Mouse (Mus musculus): Measurements from ENCODE around the gene Dennd5b.

Dennd5b gene

DNA sequence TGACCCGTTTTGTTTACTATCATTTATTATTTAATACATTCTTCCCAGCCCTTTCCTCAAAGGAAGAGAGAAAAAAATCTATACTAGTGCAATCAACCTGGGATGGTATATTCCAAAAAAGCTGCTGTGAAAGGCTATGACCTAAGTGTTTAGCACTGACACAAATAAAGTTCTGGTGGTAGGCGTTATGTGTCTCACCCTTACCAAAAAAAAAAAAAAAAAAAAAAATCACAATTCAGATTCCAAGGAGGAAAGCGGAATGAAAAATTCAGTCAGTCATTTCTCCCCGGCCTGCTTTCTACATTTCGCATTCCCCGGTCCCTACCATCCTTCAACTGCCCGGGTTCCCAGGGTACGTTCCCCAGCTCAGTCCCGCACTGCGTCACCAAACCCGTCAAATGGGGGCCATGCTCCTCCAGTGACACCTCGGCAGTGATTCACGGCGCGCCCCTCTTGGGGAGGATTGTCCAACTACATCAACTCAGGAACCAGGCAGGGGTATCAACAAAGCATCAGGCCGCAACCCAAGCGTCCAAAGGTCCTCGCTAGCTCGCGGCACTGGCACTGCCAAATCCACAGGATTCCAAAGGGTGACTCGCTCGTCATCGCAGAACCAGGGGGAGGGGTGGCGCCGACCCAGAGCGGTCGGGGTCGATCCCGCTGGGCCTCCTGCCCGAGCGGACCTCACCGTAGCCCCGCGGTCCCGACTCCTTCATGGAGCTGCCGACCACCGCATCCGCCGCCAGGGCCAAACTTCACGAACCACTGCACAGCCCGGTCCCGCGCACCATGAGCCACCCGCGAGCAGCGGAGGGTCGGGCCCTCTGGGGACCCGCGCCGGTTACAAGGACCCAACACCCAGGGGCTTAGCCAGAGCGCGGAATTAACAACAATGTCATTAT lies 1.1 kb downstream of the Dennd5b start:
- DNase-seq (ENCODE audit: low spot score): peak; percentile 32

DNA sequence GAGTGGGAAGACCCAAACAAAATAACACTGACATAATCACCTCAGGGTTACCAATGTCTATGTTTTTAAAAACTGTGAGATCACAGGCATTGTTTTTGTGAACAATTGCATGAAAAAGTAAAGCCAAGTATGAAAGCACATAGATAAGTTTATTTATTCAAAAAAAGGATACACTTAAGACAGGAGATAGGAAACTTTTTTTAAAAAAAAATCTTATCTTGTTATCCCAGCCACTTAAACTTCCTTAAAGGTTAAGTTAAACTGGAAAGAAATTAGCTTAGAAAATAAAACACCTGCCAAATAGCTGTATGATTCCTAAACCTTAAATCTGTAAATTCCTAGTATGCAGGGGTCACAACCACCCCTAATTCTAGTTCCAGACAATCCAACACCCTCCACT lies 2.5 kb downstream of the Dennd5b start:
- no peak for DNase-seq (ENCODE audit: low spot score)

DNA sequence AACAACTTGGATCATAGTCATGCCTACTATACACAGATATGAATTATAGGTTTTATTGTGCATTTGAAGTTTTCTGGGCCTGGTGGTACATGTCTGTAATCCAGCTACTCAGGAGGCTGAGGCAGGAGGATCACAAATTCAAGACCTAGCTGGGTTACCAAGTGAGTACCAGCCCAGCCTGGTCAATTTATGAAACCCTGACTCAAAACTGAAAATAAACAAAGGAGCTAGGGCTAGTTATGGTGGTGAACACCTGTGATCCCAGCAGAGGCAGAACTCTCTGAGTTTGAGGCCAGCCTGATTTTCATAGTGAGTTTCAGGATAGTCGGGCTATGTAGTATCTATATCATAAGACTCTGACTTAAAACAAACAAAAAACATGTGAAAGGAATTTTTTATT lies 4.2 kb downstream of the Dennd5b start:
- no peak for DNase-seq (ENCODE audit: low spot score)

DNA sequence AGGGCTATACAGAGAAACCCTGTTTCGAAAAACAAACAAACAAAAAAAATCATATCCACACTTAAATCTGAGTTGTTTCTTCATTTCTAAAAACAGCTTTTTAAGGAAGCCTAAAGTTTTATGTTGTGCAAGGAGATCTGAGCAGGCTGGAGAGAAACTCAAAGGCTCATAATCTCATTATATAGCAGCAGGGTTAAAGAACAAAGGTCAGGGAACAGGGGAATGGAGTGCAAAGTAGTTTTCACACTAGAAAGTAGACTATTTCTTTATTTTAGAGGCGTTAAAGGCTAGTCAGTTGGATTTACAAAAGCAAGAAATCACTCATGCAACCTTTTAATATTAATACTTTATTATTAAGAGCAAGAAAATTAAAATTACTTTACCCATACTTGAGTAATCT lies 5.2 kb downstream of the Dennd5b start:
- DNase-seq (ENCODE audit: low spot score): no peak

DNA sequence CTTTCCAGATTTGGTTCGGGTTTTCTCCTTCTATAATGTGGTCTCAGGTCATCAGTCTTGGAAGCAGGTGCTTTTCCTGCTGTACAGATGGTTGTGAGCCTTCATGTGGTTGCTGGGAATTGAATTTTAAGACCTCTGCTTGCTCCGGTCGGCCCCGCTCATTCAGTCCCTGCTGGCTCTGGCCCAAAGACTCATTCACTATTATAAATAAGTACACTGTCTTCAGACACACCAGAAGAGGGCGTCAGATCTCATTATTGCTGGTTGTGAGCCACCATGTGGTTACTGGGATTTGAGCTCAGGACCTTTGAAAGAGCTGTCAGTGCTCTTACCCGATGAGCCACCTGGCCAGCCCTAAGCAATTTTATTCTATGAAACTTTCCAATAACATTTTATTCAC lies 6.1 kb downstream of the Dennd5b start:
- no peak for DNase-seq (ENCODE audit: low spot score)

DNA sequence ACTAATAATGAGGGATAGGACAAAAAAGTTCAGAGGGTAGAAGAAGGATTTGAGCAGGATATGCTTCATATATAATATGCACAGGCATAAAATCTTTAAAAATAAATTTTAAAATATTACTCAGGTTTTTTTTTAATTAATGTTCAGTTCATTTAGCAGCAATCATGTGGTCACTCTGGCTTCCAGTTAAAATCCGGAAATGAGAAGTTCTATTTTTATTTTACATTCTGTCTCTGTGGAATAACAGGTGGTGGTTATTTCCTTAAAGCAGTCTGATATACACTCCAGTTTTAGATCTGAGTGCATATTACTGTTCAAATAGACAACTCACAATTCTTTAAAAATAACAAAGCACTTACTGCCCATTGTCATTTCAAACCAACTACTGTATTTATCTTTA lies 6.9 kb downstream of the Dennd5b start:
- no peak for DNase-seq (ENCODE audit: low spot score)

DNA sequence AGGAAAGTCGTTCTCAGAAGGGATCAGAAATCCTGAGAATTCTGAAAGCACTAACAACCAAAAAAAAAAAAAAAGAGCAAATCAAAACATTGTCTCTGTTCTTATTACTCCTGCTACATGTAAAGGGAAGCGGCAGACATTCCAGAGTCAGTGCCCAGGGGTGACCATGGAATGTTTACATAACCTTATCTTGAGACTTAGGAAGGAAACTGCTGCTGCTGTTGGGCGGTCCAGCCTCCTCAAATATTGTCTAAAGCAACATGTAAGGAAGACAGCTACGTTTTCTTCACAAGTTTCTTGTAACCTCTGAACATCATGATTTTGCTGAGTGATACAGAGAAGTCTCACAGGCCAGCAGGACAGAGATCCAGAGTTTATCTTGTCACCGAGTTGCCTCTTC lies 8.0 kb downstream of the Dennd5b start:
- no peak for DNase-seq (ENCODE audit: low spot score)

DNA sequence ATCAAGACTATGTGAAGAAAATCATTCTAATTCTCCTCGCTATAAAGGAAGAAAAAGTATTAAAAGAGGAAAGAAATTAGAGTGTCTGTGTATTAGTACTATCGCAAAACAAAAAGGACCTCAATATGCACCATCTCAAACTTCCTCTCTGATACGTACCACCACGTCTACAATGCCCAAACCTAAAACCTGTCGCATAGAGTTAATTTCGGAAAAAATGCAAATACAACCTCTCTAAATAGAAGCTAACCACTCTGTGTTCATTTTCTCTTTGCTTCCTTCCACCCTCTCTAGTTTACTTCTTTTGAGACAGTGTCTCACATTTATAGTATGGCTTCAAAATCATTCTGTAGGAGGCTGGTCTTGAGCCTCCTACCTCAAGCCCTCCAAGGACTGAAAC lies 9.1 kb downstream of the Dennd5b start:
- DNase-seq (ENCODE audit: low spot score): no peak

DNA sequence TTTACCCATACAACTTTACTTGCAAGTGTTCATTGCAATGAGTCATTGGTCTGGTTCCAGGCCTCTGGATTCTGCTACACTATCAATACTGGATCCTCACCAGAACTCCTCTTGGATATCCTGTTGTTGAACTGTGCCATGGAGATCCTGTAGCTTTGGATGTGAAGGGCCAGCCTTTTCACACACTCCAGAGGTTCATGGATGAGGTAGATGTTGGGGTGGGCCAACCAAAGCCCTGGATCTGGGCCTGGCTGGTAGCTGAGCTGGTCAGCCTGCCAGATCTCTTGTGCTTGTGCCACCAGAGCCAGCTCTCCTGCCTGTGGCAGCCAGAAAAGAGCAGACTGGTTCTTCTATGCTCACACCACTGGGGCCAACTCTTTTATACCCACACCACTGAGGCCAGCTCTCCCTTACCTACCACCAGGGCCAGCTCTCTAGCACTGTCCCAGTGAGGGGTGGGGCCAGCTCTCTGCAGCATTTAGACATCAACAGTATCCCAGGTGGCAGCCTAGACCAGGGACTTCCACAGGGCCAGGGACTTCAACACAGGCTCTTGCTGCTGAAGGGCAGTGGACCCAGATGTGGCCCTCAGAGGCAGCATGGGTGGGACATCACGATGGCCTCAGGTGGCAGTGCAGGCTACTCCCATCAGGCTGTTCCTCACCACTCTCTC lies 24.2 kb downstream of the Dennd5b start:
- DNase-seq (ENCODE audit: low spot score): no peak

DNA sequence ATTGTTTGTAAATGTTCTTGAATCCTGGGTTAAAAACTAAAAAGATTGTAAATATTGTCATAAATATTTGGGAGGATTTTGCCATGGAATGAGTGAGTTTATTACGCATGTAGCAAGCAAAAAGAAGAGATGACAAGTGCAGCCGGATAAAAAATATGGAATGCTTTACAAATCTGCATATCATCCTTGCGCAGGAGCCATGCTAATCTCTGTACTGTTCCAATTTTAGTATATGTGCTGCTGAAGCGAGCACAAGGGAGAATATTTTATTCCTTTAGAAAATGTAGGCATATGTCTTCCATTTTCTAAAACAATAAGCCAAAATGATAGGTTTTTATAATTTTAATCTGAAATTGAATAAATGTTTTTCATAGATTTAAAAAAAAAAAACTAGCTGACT lies 27.6 kb downstream of the Dennd5b start:
- no peak for DNase-seq (ENCODE audit: low spot score)

DNA sequence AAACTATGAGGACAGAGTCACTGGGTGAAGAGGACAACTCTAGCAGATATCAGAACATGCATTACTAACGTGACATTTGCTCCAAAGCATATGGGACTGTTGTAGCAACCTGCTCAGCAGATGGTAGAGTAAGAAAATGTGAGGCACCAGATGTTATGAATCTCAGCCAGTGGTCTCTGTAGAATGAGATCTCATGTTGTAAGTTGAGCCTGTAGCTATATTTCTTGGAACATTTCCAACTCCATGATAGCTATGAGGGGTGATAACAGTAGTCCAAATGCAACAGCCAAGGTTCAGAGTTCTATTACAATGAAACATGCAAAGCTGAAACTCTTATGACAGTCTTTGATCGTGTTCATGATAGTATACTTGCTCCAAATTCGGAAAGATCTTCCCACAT lies 28.6 kb downstream of the Dennd5b start:
- no peak for DNase-seq (ENCODE audit: low spot score)

DNA sequence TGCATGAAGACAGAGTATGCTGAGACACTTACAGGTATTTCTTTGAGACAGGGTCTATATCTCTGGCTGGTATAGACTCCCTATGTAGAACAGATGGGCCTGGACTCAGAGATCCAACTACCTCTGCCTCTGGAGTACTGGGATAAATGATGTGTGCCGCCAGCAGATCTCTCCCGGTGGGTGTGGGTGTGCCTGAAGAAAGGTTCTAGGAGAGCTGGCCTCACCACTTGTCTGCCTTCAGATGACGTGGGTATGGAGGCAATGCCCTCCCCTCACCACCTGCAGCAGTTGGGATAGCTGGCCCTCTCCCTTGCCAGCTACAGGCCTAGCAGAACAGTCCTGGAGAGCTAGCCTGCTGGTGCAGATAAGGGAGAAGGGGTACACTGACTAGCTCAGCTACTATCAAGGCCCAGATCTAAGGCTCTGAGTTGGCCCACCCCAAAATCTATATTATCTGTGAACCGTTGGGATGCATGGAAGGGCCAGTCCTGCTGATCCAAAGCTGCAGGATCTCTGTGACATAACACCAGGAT lies 30.8 kb downstream of the Dennd5b start:
- DNase-seq (ENCODE audit: low spot score): no peak

DNA sequence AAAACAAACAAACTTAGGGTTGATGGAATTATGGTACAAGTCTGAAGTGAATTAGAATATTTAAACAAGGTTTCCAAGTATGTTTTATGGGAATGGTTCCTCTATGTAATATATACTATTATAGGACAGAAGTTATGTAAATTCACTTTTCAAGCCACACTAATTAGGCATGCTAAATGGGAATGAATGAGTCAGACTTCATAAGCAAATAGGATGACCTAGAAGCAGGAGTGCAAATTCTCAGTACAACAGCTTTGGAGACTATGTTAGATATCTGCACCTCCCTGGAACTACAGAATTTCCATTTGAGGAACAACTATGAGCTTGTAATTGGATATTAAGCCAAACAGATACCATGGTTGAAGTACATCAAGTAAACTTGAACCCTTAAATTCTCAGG lies 38.1 kb downstream of the Dennd5b start:
- no peak for DNase-seq (ENCODE audit: low spot score)

DNA sequence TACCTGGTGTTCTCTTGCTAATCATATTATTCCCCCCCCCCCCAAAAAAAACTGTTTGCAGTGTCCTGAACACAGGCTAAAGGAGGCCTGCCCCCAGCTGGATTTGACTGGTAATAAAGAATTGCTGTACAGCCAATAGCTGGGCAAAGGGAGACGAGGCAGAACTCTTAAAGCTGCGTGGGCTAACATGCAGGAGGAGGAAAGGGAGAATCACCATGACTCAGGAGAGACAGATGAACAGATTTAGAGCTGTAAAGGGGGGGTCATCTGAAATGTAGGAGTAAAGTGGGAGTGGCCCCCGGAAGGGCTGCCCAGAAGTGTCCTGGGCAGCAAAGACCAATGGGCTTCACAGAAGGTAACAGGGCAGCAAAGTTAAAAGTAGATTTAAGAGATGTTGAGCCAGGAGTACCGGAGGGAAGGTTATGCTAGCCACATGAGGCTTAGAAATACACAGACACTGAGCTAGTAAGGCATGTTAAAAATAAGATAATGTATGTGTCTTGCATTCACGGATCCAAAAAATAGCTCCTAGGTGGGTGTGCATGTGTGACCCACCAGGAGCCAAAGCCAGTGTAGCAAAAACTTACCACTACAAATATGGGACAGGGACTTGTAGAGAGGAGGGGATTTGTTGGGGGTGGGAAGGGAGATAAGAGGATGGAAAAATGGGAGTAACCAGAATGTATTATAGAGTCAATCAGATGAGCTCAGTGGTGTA lies 40.7 kb downstream of the Dennd5b start:
- no peak for DNase-seq (ENCODE audit: low spot score)

DNA sequence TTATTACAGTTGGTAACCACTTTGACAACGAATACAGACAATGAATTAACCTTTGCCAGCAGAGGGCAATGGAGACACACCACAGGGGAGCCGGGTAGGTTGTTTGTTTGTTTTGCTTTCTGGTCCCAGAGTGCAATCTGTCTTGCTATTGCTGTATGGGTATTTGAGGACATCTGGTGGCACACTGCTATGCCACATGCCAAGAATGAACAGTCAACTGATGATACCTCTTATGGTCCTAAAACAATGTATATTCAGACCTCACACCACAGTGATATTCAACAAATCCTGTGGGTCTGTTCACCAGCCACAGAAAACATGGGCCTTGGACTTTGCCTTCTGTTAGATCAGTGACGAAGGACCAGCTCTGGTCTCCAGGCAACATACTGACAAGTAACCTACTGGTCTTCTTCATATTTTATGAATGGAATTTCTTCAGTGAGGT lies 43.5 kb downstream of the Dennd5b start:
- DNase-seq (ENCODE audit: low spot score): no peak

DNA sequence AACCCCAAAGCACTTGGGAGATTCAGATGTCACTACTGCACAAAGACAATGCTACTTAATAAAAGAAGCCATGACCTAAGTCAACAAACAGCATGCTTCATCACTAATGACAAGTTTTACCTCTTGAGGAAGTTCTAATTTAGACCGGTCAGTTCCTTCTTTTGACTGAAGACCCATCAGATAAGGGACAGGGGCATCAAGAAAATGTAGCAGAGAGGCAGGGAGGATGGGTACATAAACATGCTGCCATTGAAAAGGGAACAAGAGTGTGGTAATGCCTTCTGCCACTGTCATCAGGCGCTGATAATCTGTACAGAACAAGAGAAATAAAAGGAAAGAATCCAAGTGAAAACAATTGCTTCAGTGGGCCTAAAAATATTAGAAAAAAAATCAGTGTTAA lies 46.7 kb downstream of the Dennd5b start:
- no peak for DNase-seq (ENCODE audit: low spot score)

DNA sequence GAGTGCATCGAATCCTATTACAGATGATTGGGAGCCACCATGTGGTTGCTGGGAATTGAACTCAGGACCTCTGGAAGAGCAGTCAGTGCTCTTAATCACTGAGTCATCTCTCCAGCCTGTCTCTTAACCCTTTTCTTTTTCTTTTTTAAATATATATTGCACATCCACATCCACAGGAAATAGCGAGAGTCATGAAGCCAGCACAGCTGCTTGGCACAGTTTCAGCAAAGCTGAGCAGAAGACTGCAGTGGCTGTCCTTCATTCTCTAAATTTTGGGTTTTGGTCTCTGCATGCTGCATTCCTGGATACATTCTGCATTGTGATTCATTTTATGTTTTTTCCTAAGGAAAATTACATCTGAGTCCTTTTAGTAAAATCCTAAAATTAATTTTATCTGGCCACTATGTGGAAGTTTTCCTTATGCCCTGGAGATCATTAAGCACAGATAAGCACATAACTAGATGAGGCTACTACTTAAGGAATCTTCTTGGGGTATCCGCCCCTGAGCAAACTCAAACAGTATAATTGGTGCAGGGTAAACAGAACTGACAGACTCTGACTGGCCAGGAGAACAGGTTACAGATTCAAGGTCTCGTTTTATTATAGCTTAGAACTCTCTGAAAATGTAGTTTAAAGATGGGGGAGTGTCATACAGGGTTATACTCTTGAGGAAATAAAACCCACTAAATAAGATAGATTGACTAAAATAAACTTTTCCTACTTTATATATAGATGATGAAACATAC lies 50.3 kb downstream of the Dennd5b start:
- no peak for DNase-seq (ENCODE audit: low spot score)

DNA sequence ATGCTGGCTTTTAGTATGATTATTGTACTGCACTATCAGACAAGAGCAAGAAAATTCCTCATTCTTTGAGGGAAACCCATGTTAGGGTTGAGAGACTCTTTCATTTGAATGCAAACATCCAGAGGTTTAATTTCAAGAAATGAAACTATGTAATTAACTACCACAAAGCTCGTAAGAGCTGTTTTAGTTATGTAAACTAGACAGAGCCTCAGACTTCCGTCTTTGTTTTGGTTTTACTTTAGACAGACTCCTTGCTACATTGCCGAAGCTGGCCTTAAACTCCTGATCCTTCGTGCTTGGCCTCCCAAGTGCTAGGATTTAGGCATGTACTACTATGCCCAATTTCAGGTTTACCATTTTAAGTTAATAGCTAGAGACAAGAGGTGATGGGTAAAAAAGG lies 61.4 kb downstream of the Dennd5b start:
- DNase-seq (ENCODE audit: low spot score): no peak

DNA sequence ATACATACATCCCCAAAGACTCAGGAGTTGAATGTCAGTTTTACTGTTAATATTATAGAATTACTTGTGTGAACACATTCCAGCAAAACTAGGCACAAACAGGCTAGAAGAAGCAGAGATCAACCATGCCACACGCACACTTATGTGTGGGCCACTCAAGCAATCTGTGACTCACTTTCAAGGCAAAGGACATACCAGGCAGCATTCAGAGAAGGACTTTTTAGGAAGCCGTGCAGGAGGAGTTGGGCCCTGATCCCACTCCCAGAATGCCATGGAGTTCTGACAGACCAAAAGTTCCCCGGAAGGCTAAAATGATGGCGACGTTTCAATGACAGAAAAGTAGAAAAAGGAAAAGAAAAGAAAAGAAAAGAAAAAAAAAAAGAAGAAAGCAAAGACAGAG lies 69.3 kb downstream of the Dennd5b start:
- DNase-seq (ENCODE audit: low spot score): no peak

DNA sequence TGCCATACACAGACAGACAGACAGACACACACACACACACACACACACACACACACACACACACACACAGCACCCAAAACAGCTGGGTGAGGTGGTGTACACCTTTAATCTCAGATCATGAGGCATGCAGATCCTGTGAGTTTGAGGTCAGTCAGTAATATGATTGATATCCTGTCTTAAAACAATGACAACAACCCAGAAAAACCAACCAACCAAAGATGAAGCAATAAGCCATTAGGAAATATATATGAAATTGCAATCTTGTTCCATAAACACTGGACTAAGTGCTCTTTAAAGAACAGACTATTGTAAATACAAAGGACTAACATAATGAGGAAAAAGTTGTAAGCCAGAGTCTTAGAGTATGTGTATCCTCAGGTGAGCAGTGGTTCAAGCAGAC lies 70.1 kb downstream of the Dennd5b start:
- no peak for DNase-seq (ENCODE audit: low spot score)

DNA sequence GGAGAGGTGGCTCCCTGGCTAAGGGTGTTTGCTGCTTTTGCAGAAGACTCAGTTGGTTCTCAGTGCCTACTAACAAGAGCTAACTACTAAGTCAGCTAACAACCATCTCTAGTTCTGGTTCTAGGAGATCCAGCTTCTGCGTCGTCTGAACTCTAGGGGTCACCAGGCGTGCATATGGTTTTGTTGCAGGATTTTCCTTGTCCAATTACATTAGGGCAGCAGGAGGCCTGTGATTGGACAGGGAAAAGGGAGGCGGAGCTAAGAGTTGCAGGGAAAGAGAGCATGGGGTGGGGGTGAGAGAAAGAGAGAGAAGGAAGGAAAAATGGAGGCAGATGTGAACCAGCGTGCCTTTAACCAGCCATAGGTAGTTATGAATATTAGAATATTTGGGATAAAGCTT lies 83.0 kb downstream of the Dennd5b start:
- no peak for DNase-seq (ENCODE audit: low spot score)

DNA sequence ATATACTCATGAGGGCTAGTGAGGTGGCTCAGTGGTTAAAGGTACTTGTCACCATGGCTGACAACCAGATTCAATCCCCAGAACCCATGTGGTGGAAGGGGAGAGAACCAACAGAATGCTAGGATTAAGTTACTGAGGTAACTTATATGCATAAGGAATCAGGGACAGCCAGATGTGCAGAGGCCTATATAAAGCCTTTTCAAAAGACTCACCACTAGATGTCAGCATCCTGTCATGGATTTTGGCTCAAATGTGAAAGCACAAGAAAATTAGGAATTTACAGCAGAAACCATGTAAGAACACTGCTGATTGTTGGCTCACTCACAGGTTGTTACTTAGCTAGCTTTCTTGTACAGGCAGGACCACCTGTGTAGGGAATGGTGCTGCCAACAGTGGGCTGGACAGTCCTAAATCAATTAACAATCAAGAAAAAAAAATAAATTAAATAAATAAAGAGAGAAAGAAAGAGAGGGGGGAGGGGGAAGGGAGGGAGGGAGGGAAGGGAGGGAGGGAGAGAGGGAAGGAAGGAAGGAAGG lies 90.6 kb downstream of the Dennd5b start:
- no peak for DNase-seq (ENCODE audit: low spot score)

Data from urinary bladder, postnatal 14 days (tissue).